Comparison of ENCODE assay signal across 16 mouse cellular contexts in genomic region chr3:116726807-116727206, GRCm38 (mm10). TPM values are rescaled to one million over a fixed set of nuclear protein-coding genes. Genes with fewer than 3 reads are reported as not detected.
DNase-seq lines count a peak whose midpoint lies in the region; ATAC-seq and TF ChIP-seq lines count a peak whose summit lies in the region.
"Had no signal": no experiment of that assay in that cellular context is flagged by ENCODE, and none has a peak within 500 bp of the region (broad histone marks: within the 10 kb centered on the region; RNA-seq: fewer than 3 reads in every experiment).

No protein-coding gene starts in this region.

- no peak overlapping the region for H3K9ac ChIP-seq in kidney, embryonic 16.5 days (replicated peaks; ENCODE audit: low read length)
- H3K9ac ChIP-seq in midbrain, postnatal 0 days (replicated peaks; ENCODE audit: low read length, poor library complexity, severe bottlenecking), result no peak overlapping the region
- H3K9ac ChIP-seq in liver, embryonic 12.5 days, result no peak overlapping the region
- H3K9ac ChIP-seq: forebrain, embryonic 15.5 days; liver, embryonic 14.5 days had no signal

- no peak for TF ChIP-seq CTCF in midbrain, postnatal 0 days (IDR thresholded peaks at IDR 0.05)

- no peaks in the 10 kb centered on the region for H3K27me3 ChIP-seq in kidney, embryonic 16.5 days (ENCODE audit: insufficient read depth, low read length)
- H3K27me3 ChIP-seq in midbrain, postnatal 0 days (ENCODE audit: insufficient read depth, low read length), result no peaks in the 10 kb centered on the region
- no peaks in the 10 kb centered on the region for H3K27me3 ChIP-seq in liver, embryonic 12.5 days (replicated peaks)
- H3K27me3 ChIP-seq: forebrain, embryonic 15.5 days; megakaryocyte, embryonic 14.5 days had no signal

- WGBS in kidney, embryonic 16.5 days, result 23% methylated on average over 9 of the region's 9 CpGs
- 73% methylated on average over 9 of the region's 9 CpGs for WGBS in midbrain, postnatal 0 days
- 49% methylated on average over 9 of the region's 9 CpGs for WGBS in liver, embryonic 12.5 days (ENCODE audit: insufficient replicate concordance)

- H3K36me3 ChIP-seq in kidney, embryonic 16.5 days (ENCODE audit: insufficient read depth, low read length), result no peaks in the 10 kb centered on the region
- no peaks in the 10 kb centered on the region for H3K36me3 ChIP-seq in midbrain, postnatal 0 days (ENCODE audit: insufficient read depth, low read length)
- no peaks in the 10 kb centered on the region for H3K36me3 ChIP-seq in liver, embryonic 12.5 days
- H3K36me3 ChIP-seq: forebrain, embryonic 15.5 days had no signal

- no peak for DNase-seq in kidney, postnatal 36 days
- peak; percentile 49 to 57 for DNase-seq in heart, postnatal 10 days
- DNase-seq in midbrain, postnatal 0 days (ENCODE audit: low spot score), result no peak
- no peak for DNase-seq in thymus, postnatal 10 days (ENCODE audit: low spot score in 2 of 2)
- DNase-seq: adrenal gland, postnatal 10 days; kidney, postnatal 10 days; right cerebral cortex, postnatal 4 days had no signal

- no peak overlapping the region for H3K4me2 ChIP-seq in kidney, embryonic 16.5 days (replicated peaks; ENCODE audit: low read depth, low read length)
- H3K4me2 ChIP-seq in midbrain, postnatal 0 days (ENCODE audit: low read depth, low read length, poor library complexity, severe bottlenecking), result no peak overlapping the region
- no peak overlapping the region for H3K4me2 ChIP-seq in liver, embryonic 12.5 days
- H3K4me2 ChIP-seq: forebrain, embryonic 15.5 days had no signal

- no peaks in the 10 kb centered on the region for H3K9me3 ChIP-seq in kidney, embryonic 16.5 days (ENCODE audit: low read length)
- no peaks in the 10 kb centered on the region for H3K9me3 ChIP-seq in midbrain, postnatal 0 days (ENCODE audit: low read length)
- no peaks in the 10 kb centered on the region for H3K9me3 ChIP-seq in liver, embryonic 12.5 days (replicated peaks)
- H3K9me3 ChIP-seq: forebrain, embryonic 15.5 days; megakaryocyte, embryonic 14.5 days had no signal

- intact Hi-C loops in heart, postnatal 10 days (cut with DNase I), result no loop called here

- H3K4me1 ChIP-seq in kidney, embryonic 16.5 days (ENCODE audit: insufficient read depth, low read length), result peaks cover 14% of the 10 kb centered on the region
- H3K4me1 ChIP-seq in brown adipose tissue, adult 24 weeks (ENCODE audit: control insufficient read depth, insufficient read depth, insufficient read length, low read length), result peaks cover 2% of the 10 kb centered on the region; the same call in 1 of the 2 replicates
- no peaks in the 10 kb centered on the region for H3K4me1 ChIP-seq in midbrain, postnatal 0 days (ENCODE audit: insufficient read depth, low read length)
- no peaks in the 10 kb centered on the region for H3K4me1 ChIP-seq in liver, embryonic 12.5 days

- ATAC-seq in kidney, embryonic 16.5 days (ENCODE audit: low FRiP score, low TSS enrichment), result peak; percentile 81
- ATAC-seq in megakaryocyte-erythroid progenitor cell, adult 5-6 weeks (replicated peaks; ENCODE audit: low FRiP score, low TSS enrichment, poor library complexity, severe bottlenecking), result peak; percentile 74
- no peak for ATAC-seq in midbrain, postnatal 0 days (ENCODE audit: low FRiP score)
- ATAC-seq in liver, embryonic 12.5 days, result no peak
- ATAC-seq: forebrain, embryonic 15.5 days had no signal

- no peak overlapping the region for H3K4me3 ChIP-seq in kidney, embryonic 16.5 days (ENCODE audit: low read length)
- no peak overlapping the region for H3K4me3 ChIP-seq in brown adipose tissue, adult 24 weeks (ENCODE audit: insufficient read depth, low read depth, low read length)
- H3K4me3 ChIP-seq in midbrain, postnatal 0 days (ENCODE audit: low read depth, low read length), result no peak overlapping the region
- no peak overlapping the region for H3K4me3 ChIP-seq in liver, embryonic 12.5 days
- H3K4me3 ChIP-seq: forebrain, embryonic 15.5 days; megakaryocyte, embryonic 14.5 days had no signal

- peak overlapping the region; percentile 46 for H3K27ac ChIP-seq in kidney, embryonic 16.5 days (ENCODE audit: low read length)
- peak overlapping the region; percentile 71 for H3K27ac ChIP-seq in brown adipose tissue, adult 24 weeks (replicated peaks; ENCODE audit: low read depth, low read length)
- no peak overlapping the region for H3K27ac ChIP-seq in midbrain, postnatal 0 days (ENCODE audit: low read depth, low read length)
- no peak overlapping the region for H3K27ac ChIP-seq in liver, embryonic 12.5 days
- H3K27ac ChIP-seq: forebrain, embryonic 15.5 days; liver, embryonic 14.5 days had no signal

RNA-seq across cellular contexts. Expression of gene Slc35a3, which starts 14.2 kb away (rescaled TPM):
- 18.2 and 18.4 TPM in 2 replicates for polyA plus RNA-seq in kidney, embryonic 16.5 days (2015; fragmentation: Nextera tagmentation; extraction: Ambion mirVana)
- 9.6 and 12.6 TPM in 2 replicates for polyA plus RNA-seq in brown adipose tissue, adult 24 weeks (2012; ENCODE audit: insufficient read depth, insufficient read length, missing spikeins)
- total RNA-seq in heart, postnatal 10 days (2021), result 10 to 100 TPM; 19.3 to 21.9 TPM
- 25.2 and 29.4 TPM in 2 replicates for total RNA-seq in megakaryocyte-erythroid progenitor cell, adult 5-6 weeks (2014; fragmentation: Nextera tagmentation)
- 42.7 and 67.3 TPM in 2 replicates for total RNA-seq in megakaryocyte-erythroid progenitor cell, adult 5-6 weeks (2017)
- total RNA-seq in midbrain, postnatal 0 days (2014; rRNA removed), result 18.9 and 23.9 TPM in 2 replicates
- polyA plus RNA-seq in midbrain, postnatal 0 days (2015; fragmentation: Nextera tagmentation; extraction: Ambion mirVana), result 5.4 and 6.2 TPM in 2 replicates
- 12.0 and 13.8 TPM in 2 replicates for polyA plus RNA-seq in liver, embryonic 12.5 days (2016; fragmentation: Nextera tagmentation; extraction: Ambion mirVana)

RNA-seq across cellular contexts. Expression of gene Gm43191, which starts 45.7 kb away (rescaled TPM):
- polyA plus RNA-seq in kidney, embryonic 16.5 days (2015; fragmentation: Nextera tagmentation; extraction: Ambion mirVana), result 0.37 TPM in 1 of 2 replicates, not detected in the other
- polyA plus RNA-seq in brown adipose tissue, adult 24 weeks (2012; ENCODE audit: insufficient read depth, insufficient read length, missing spikeins), result not detected in 2 replicates
- total RNA-seq in heart, postnatal 10 days (2021), result 1 to 10 TPM in 1 of 2 experiments, not detected in 1; 1.6 TPM
- not detected in 2 replicates for total RNA-seq in megakaryocyte-erythroid progenitor cell, adult 5-6 weeks (2014; fragmentation: Nextera tagmentation)
- total RNA-seq in megakaryocyte-erythroid progenitor cell, adult 5-6 weeks (2017), result not detected in 2 replicates
- total RNA-seq in midbrain, postnatal 0 days (2014; rRNA removed), result not detected in 2 replicates
- polyA plus RNA-seq in midbrain, postnatal 0 days (2015; fragmentation: Nextera tagmentation; extraction: Ambion mirVana), result not detected in 2 replicates
- not detected in 2 replicates for polyA plus RNA-seq in liver, embryonic 12.5 days (2016; fragmentation: Nextera tagmentation; extraction: Ambion mirVana)
- total RNA-seq: adrenal gland, postnatal 10 days; left cerebral cortex, postnatal 36 days had no signal
- polyA plus RNA-seq: gonadal fat pad, adult 2 months; liver, embryonic 14.5 days had no signal

Comparison
In these comparisons a context has a peak if more than half of its experiments do, and no peak if none do; other contexts are left out.
1. ATAC-seq: peak in kidney, embryonic 16.5 days (single experiment) and megakaryocyte-erythroid progenitor cell, adult 5-6 weeks (single experiment); none in midbrain, postnatal 0 days (single experiment) and liver, embryonic 12.5 days (single experiment).
2. H3K27ac ChIP-seq: peak in kidney, embryonic 16.5 days (single experiment) and brown adipose tissue, adult 24 weeks (single experiment); none in midbrain, postnatal 0 days (single experiment) and liver, embryonic 12.5 days (single experiment).
3. DNase-seq: peak in heart, postnatal 10 days (2 of 2); none in kidney, postnatal 36 days (0 of 2), midbrain, postnatal 0 days (single experiment) and thymus, postnatal 10 days (0 of 2).